Mouse (Mus musculus) cerebellum, adult 8-10 months (tissue): Measurements from ENCODE around the gene Atrnl1.
"Not testable (repeated sequence)": the region's sequence is repeated elsewhere in the genome, so short reads cannot be mapped to it uniquely, and the experiment has no call there.

Experiments used
- DNase-seq: peaks from one replicate; pipeline ENCODE4 v3.0.0; 2022

Gene Atrnl1

DNA sequence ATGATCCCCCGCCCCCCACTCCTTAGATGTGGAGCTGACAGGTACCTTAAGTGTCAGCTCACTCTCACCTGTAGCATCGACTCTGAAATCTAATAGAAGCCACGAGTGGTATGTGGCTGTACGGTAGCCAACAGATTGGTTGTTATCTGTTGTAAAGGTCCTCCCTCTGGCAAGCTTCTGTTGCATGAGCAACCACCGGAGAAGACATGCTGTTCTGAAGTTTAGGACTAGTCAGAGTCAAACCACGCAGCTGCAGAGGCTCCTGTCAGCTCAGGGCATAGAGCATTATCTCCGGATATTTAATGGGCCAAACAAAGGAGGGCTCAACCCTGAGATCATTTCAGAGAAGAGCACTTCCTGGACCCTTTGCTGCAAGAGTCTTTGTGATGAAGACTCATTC is 222.2 kb downstream of the Atrnl1 start:
- DNase-seq = no peak

DNA sequence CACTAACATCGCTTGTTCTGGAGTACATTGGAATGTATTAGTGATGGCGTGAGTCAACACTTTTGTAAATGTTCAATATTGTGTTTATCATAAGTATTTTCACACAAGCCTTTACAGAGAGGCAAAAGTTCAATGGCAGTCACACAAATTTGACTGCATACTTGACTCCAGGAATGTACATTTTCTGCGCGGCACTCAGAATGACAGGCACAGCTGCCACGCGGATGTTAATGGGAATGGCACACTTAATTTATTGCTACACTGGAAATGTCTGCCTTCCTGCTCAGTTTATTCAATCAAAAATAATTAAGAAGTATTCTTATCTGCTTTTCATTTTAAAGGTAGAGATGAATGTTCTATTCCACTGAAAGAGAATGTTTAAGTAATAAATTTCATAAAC is 227.0 kb downstream of the Atrnl1 start:
- DNase-seq = no peak

- no peak for DNase-seq
Measured at GRCm38 (mm10) chr19:57838546-57838945, 227.7 kb downstream of the Atrnl1 start.

GRCm38 (mm10) chr19:57849915-57850314 is 239.1 kb downstream of the Atrnl1 start:
- DNase-seq = no peak

GRCm38 (mm10) chr19:57868350-57868749 is 257.5 kb downstream of the Atrnl1 start:
- DNase-seq = no peak

- DNase-seq = no peak
Measured at GRCm38 (mm10) chr19:57870871-57871270, 260.0 kb downstream of the Atrnl1 start.

GRCm38 (mm10) chr19:57876057-57876456 is 265.2 kb downstream of the Atrnl1 start:
- DNase-seq = no peak

DNA sequence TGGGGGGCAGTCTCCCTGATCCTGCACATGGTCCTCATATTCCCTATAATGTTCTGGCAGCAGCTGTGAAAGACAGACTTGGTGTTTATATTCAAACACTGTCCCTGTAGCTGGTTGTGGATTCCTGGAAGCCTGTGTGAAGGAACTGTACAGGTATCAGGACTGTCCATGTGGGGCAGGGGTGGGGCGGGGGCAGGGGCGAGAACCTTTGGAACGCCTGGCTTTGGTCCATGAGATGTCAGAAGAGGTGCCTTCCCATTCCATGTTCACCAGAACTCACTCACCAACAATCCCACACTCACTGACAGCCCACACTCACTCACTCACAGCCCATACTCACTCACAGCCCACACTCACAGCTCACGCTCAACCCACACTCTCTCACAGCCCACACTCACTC is 266.5 kb downstream of the Atrnl1 start:
- DNase-seq = no peak

- no peak for DNase-seq
Measured at GRCm38 (mm10) chr19:57878583-57878982, 267.7 kb downstream of the Atrnl1 start.

GRCm38 (mm10) chr19:57879841-57880240 is 269.0 kb downstream of the Atrnl1 start:
- DNase-seq = not testable (repeated sequence)

DNA sequence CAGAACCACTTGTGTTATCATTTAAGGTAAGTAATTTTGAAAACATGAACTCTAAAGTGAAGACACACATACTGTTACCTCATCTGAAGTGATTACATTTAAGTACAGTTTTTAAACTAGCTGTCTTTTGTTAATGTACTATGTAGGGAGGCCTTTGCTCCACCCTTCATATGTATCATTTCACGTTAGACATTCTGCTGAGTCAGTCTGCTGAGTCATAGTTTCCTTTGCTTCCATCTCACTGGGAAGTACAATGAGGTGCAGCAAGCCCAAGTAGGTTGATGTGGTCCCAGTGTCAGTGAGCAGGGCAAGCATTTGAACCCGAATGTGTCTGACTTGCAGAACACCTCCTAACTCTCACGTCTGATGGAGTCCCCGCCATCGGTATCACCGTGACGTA is 271.1 kb downstream of the Atrnl1 start:
- DNase-seq = no peak

GRCm38 (mm10) chr19:57888871-57889270 is 278.0 kb downstream of the Atrnl1 start:
- no peak for DNase-seq

DNA sequence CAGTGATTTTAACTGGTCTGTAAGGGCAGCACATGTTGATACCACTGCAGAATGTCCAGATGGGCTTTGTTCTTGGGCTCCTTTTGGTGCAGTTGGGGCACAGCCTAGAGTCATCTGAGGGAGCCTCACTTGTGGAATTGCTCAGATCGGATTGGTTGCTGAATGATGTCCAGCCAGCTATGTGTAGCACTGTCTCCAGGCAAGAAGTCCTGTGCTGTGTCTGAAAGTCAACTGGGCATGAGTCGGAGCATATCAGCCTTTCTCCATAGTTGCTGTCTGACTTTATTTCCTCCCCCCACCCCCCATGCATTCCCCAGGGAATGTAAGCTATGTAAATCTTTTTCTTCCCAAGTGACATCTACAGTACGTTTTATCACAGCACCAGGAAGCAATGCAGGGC is 278.9 kb downstream of the Atrnl1 start:
- DNase-seq = no peak

GRCm38 (mm10) chr19:57890954-57891353 is 280.1 kb downstream of the Atrnl1 start:
- DNase-seq = no peak

DNA sequence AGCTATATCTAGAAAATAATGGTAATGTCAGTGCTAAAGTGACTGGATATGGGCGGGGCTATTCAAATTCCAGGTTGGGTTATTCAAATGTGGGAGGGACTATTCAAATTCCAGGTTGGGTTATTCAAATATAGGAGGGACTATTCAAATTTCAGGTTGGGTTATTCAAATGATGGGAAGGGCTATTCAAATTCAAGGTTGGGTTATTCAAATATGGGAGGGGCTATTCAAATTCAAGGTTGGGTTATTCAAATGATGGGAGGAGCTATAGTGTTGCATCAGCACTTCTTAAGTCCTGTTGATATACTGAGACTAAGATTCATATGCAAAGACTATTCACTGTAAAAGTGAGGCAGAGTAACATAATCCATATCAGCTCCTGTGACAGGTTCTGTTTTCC is 283.4 kb downstream of the Atrnl1 start:
- no peak for DNase-seq

DNA sequence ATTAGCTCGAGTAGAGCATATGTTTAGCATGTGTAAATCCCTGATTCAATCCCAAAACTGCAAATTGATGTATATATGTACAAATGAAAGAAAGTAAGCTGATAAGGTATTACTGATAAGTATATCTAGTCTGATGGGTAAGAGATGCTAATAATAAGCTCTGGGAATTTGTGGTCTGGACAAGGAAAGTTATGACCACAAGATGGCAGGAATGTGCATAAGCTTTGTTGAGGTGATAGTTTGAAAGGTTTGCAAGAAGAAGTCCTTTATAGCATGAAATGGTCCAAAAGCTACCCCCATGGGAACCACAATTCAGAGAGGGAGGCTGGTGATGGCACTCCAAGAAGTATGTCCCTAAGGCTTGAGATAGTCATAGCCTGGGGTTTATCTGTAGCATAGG is 289.2 kb downstream of the Atrnl1 start:
- DNase-seq = no peak

- no peak for DNase-seq
Measured at GRCm38 (mm10) chr19:57909466-57909865, 298.6 kb downstream of the Atrnl1 start.

DNA sequence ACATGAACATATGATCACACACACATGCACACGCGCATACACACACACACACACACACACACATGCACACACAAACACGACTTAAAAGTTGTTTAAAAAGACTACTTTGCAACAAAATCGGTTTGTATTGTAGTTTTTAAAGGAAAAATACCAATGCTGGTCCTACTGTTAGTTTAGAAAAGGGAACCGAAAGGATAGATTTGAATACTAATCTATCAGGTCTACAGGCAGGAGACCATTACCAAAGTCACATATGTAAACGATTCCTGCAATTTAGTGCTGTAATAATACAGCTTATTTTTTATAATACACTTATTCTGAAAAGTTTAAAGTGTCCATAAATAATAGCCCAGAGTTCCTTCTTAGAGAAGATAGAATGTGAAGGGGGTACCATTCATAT is 299.8 kb downstream of the Atrnl1 start:
- DNase-seq = no peak

DNA sequence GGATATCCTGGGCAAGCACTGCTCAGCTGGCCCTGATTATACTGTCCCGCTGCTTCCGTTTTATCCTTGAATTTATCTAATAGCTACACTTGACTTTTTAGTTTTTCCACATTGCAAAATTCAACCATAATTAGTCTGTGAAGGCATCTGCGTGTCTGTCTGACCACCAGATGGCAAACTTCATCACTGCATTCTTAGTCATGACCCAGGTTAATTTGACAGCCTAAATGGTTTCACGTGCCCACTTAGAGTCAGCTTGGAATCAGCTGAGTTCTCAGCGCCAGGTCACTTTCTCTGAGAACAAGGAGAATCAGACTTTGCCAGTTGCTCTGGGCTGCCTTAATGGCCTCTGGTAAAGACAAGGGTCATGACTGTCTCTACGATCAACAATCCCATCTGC is 305.5 kb downstream of the Atrnl1 start:
- DNase-seq = no peak

DNA sequence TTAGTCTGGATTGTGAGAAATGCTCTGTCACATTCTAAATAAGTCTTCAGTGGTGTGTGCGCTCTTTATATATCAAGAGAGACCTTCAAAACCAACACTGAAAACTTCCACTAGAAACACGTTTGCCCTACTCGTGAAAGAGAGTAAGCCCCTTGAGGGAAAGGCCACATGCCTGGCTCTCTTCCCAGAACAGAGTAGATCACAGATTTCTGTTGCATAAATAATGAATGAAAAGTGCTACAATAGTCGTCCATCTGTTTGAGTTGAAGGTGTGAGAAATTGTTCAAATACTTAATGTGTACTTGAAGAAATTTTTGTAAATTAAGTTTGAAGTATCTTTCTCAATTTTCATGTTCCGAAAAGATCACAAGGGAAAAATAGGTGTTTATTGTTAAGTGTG is 312.2 kb downstream of the Atrnl1 start:
- DNase-seq = no peak

DNA sequence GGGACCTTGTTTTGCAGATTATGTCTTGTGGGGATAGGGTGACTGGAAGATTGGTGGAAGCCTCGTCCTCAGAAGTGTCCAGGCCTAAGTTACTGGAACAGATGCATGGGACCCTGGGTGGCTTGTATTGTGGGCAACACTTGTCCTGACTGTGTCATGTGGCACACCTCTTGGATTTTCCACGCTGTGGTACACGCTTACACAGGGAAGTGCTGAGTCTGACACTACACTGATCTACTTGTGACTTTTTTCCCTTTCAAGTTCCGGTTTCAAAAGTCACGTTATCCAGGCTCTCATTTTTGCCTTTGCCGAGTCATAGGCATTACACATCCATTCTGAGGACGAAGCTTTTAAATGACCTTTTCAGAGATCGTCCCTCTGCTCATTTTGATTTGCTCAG is 314.0 kb downstream of the Atrnl1 start:
- DNase-seq = no peak

DNA sequence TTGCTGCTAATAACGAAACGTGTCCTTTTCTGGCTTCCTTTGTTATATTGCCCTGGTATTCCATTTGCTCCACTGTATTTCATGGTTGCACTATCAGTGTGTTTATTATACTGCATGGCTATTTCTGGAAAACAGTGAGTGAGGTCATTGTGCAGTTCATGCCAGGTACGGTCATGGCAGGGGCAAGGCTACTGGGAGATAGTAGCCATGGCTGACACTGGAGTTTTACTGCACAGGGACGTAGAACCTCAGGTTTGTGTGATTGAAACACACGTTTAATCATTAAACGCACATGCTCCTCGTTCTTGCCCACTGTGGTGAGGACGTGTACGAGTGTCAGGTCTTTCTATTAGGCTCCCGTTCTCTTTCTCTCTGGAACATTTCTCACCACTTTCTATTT is 314.8 kb downstream of the Atrnl1 start:
- no peak for DNase-seq

GRCm38 (mm10) chr19:57926164-57926860 is 315.5 kb downstream of the Atrnl1 start:
- no peak for DNase-seq

- no peak for DNase-seq
Measured at GRCm38 (mm10) chr19:57926941-57927471, 316.2 kb downstream of the Atrnl1 start.
